Mouse (Mus musculus) urinary bladder, postnatal 36 days (tissue): ENCODE measurements at regions not wholly inside any gene's neighbourhood (a gene's known extent, or its start where the extent isn't known, plus 50 kb on each side); places are given as distances from the start of the nearest gene placed in this dataset.

ENCODE experiments used
- DNase-seq, 2 experiments: peaks; one replicate each; pipeline ENCODE4 v3.0.0; 2022; ENCODE audit warnings: low spot score in 2 of 2, mixed read lengths in 1 of 2

DNA sequence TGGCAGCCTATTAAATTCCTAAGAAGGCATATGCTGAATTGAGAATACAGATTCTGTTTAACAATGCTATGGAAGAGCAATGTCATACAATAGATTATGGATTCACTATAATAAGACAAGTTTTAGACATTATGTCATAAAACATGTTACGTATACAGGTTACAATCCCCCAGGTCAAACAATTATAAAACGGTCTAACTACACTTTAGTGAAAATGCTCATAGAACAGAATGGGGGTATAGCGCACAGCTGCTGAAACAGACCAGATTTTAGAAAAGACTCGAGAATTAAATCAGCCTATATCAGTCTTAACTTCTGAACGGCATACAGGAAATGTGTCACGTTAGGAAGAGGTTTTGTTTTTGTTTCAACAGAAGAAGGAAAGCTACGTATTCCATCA, 660.5 kb upstream of the Sel1l start:
- no peak for DNase-seq

DNA sequence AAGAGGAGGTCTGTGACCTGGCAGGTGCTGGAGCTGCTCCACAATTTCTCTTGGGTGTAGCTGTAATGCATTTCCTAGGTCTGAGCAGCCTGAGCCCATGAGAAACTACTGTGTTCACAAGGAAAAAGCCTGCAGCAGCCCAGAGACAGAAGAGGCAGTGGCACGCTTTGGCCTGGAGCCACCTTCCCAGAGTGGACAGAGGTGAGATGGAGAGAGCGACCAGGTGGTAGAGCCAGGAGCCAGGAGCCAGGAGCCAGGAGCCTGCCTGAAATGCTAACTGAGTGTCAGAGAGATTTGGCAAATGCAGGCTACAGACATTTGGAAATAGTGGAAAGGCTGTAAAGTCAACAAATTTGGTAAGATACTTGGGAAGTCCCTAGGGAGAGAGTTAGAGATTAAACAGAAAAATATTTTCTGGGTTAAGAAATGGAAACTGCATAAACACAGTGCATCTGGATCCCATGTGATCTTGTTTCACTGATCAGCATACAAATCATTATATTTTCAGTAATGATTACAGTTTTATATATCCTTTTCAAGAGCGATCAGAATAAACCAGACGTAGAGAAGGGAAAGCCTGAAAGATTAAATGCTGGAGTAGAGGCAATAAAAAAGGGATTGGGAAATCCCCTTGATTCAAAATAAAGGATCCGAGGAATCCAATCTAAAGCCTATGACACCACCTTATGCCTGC, 660.0 kb upstream of the Sel1l start:
- DNase-seq: no peak

GRCm38 (mm10) chr12:92483984-92484383, 635.0 kb upstream of the Sel1l start:
- no peak for DNase-seq

- DNase-seq: no peak
Observed at GRCm38 (mm10) chr12:92474293-92475062, 625.5 kb upstream of the Sel1l start.

GRCm38 (mm10) chr12:92451110-92451818, 602.3 kb upstream of the Sel1l start:
- no peak for DNase-seq

DNA sequence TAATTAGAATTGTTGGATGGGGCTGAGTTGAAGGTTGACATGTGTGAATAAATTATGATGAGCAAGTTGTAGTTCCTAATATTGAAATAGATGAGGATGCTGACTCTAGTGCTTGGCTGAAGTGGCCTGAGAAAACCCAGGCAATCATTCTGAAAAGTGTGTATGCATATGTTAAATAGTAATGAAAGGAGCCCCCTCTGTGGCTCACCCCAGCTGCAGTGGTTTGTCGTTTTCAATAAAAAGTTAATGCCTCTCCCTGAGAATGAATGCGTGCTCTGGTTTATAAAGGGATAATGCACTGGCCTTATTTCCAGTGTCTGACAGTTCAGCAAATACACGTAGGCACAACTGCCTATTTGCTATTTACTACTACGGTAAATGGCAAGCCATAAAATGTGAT, 569.5 kb upstream of the Sel1l start:
- DNase-seq: no peak

DNA sequence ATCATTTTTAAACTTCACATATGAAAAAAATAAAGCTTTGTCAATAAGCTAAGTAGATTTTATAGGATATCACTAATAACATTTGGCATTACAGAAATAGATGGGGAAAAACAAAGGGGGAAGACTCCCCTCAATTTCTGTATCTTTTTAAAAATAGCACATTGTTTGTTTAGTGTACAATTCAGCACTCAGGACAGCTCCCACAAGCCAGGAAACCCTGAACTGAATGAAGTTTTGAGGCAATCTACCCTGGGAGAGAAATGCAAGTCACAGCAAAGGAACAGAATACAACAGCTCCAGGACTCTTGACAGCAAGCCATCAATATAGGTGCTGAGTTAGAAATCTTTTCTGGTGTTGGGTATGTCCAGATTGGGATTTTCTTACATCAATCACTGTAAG, 556.5 kb upstream of the Sel1l start:
- DNase-seq: no peak

GRCm38 (mm10) chr12:92400987-92401386, 552.0 kb upstream of the Sel1l start:
- no peak for DNase-seq

GRCm38 (mm10) chr12:92386195-92386594, 537.2 kb upstream of the Sel1l start:
- no peak for DNase-seq

- no peak for DNase-seq
Observed at GRCm38 (mm10) chr12:92384266-92384937, 535.4 kb upstream of the Sel1l start.

- no peak for DNase-seq
Observed at GRCm38 (mm10) chr12:92379130-92379529, 530.2 kb upstream of the Sel1l start.

DNA sequence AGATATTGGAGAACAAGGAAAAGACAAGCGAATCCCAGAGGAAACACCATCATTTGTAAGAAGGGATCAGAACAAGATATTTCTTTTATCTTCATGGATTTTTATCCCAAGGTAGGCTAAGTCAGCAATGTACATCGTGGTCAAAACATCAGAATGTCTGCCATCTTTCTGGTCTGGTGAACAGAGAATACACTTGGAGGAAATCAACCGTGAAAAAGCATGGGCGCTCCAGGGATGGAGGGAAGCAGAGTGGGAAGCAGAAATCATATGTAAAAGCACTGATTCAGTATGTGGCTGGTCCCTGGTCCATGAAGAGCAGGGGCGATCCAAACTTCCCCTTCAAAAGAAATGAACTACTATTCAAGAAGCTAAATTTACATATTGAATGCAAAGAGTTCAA, 517.0 kb upstream of the Sel1l start:
- no peak for DNase-seq

GRCm38 (mm10) chr12:92353386-92354257, 504.7 kb upstream of the Sel1l start:
- no peak for DNase-seq

DNA sequence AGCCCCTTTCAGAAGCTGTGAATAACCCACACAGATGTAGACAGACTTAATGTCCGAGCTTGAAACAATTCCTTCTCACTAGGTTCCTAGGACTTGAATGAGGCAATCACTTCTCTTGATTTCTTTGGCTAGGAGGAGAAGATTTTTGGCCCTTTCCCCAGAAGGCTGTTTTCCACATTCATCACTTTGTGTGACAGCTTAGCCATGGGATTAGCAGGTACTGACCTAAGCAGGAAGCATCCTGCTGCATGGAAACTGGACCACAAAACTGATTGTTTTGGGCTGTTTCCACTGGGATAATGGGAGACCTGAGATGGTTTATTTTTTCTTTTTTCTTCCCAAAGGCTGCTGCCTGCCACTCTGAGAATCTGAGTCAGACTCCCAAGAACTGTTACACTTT, 469.3 kb upstream of the Sel1l start:
- DNase-seq: no peak

DNA sequence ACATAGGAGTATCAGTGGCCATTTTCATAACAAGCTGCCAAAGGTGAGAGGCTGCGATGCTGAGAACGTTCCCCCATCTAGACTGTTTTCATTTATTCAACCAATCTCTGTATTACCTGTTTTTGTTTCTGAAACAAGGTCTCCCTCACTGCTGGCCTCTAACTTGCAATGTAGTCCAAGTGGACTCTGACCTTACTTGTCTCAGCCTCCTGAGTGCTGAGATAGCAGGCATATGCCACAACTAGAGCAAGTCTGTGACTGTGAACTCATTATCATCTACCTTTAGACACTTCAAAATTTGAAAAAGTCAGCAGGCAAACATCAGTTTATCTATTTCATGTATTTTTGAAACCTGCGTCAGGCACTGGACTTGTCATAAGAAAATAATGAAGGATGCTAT, 468.7 kb upstream of the Sel1l start:
- no peak for DNase-seq

DNA sequence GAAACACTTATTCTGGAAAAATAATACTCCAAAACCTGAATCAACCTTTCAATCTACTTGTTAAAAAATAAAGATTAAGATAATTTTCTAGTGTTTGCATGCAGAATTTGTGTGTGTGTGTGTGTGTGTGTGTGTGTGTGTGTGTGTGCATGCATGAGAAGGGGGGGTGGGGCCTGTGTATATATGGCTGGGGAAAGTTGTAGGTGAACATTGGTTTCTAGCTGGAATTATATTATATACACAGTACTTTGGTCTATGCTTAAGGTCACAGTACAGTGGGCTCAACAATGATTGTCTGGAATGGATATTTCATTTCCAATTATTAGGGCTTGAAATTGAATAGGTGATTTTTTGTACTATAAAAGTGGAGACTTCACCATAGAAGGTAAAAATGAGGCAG, 467.3 kb upstream of the Sel1l start:
- no peak for DNase-seq

- DNase-seq: no peak
Observed at GRCm38 (mm10) chr12:92315820-92316219, 466.9 kb upstream of the Sel1l start.

- peak in 1 of 2 experiments; percentile 5 for DNase-seq
Observed at GRCm38 (mm10) chr12:92302951-92303591, 454.1 kb upstream of the Sel1l start.

DNA sequence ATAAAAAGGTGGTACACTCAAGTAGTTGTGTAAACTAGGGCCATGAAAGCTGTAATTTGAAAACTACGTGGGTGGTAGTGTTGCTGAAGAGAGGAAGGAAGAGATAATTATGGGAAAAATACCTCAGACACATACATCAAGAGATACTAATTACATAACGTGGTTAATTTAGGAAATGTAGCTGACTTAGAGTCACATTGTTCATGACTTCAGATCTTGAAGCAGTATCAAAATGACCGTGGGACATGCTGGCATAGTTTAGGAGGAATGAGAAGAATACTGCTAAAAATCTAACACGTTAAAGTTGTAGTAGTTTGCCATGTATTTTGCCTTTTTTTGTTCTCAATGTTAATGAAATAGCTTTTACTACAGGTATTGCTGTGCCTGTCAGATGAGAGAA, 445.9 kb upstream of the Sel1l start:
- no peak for DNase-seq

- DNase-seq: no peak
Observed at GRCm38 (mm10) chr12:92293341-92293720, 444.4 kb upstream of the Sel1l start.
